ENCODE assay signal across 13 mouse cellular contexts in genomic region chr5:147814971-147815370, GRCm38 (mm10).
"Had no signal": no experiment of that assay in that cellular context is flagged by ENCODE, and none has a peak within 500 bp of the region (broad histone marks: within the 10 kb centered on the region; RNA-seq: fewer than 3 reads in every experiment).

No protein-coding gene starts in this region.

- H3K4me1 ChIP-seq: intestine, embryonic 15.5 days; kidney, embryonic 15.5 days; midbrain, embryonic 13.5 days had no signal

- DNase-seq: layer of hippocampus, postnatal 36 days; lung, adult 2 months; lung, postnatal 14 days; lung, postnatal 4 days; thymus, adult 2 months; thymus, postnatal 14 days had no signal

- ATAC-seq: intestine, embryonic 15.5 days; midbrain, embryonic 13.5 days; midbrain, embryonic 16.5 days had no signal

- H3K4me3 ChIP-seq: intestine, embryonic 15.5 days; kidney, embryonic 15.5 days; left cerebral cortex, adult 2 months; liver, embryonic 13.5 days; midbrain, embryonic 13.5 days had no signal

- H3K27me3 ChIP-seq: intestine, embryonic 15.5 days; kidney, embryonic 15.5 days; liver, embryonic 13.5 days; midbrain, embryonic 13.5 days had no signal

- H3K36me3 ChIP-seq: intestine, embryonic 15.5 days; kidney, embryonic 15.5 days; liver, embryonic 13.5 days; midbrain, embryonic 13.5 days had no signal

- H3K9ac ChIP-seq: intestine, embryonic 15.5 days; kidney, embryonic 15.5 days; liver, embryonic 13.5 days; midbrain, embryonic 13.5 days had no signal

- H3K27ac ChIP-seq: intestine, embryonic 15.5 days; kidney, embryonic 15.5 days; left cerebral cortex, adult 2 months; liver, embryonic 13.5 days; midbrain, embryonic 13.5 days; stomach, postnatal 0 days had no signal

- H3K9me3 ChIP-seq: intestine, embryonic 15.5 days had no signal

- H3K4me2 ChIP-seq: intestine, embryonic 15.5 days; kidney, embryonic 15.5 days; liver, embryonic 13.5 days; midbrain, embryonic 13.5 days had no signal
